Mouse (Mus musculus) liver, embryonic 14.5 days (tissue): ENCODE results near the gene Esyt2.

Source experiments
- CTCF ChIP-seq: IDR thresholded peaks from 2 replicates; pipeline ENCODE4 v1.5.1; 2016; ENCODE audit warnings: antibody characterized with exemption, low read depth, control low read depth
- EP300 ChIP-seq: IDR thresholded peaks from 2 replicates; pipeline ENCODE4 v1.6.1; 2016; ENCODE audit warnings: antibody characterized with exemption, low read depth

DNA sequence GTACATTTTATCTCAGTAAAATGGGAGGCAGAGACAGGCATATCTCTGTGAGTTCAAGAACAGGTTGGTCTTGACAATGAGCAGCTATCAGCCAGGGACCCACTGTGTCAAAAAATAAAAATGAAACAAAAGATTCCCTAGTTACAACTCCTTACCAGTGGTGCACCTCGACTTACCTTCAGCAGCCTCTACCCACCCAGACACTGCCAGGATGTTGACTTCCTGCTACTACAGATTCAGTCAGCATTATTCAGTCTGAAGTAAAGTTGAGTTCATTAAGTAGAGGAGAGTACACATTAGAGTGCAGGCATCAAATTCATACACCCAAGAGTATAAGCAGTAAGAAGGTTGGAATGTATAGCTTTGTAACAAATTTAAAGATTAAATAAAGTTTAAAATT is 32.8 kb downstream of the Esyt2 start:
- TF ChIP-seq CTCF (no peak), EP300 (no peak)
